Mouse (Mus musculus): ENCODE data around the gene Ntrk3.

DNA sequence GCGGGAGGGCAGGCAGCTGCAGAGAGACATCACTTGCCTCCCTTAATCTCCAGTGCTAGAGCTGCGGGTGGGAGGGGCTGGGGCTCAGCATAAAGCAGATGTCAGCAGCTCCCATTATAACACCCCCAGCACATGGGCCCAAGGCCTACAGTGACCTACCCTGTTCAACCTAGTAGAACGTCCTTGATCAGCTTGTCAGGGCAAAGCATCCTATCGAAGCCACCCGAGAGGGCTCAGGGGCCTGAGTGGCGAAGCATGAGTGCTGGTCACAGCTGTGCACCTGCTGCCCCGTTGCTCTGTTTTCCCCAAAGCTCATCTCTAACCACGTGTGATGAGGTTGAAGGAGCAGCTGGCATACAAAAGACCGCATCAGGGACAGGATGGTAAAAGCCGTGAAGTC is 191.3 kb downstream of the Ntrk3 start:
- TF ChIP-seq POLR2A (IDR thresholded peaks at IDR 0.05; ENCODE audit: extremely low read depth, insufficient read depth, low read length): no peak
- no peak for TF ChIP-seq CTCF (IDR thresholded peaks at IDR 0.05; ENCODE audit: low read depth, low read length)

Measured in liver, adult 2 months (tissue).